Mouse (Mus musculus): ENCODE data around the gene Fam19a1.

- TF ChIP-seq EP300 (IDR thresholded peaks at IDR 0.05; ENCODE audit: insufficient read depth, low read depth, low read length): no peak
- TF ChIP-seq CTCF (IDR thresholded peaks at IDR 0.05; ENCODE audit: low read depth, low read length): no peak
- TF ChIP-seq POLR2A (IDR thresholded peaks at IDR 0.05; ENCODE audit: insufficient read depth, low read length): no peak
These were observed 70.4 kb downstream of the Fam19a1 start for GRCm38 (mm10) chr6:96183392-96183791.

Data from ES-Bruce4 (cell line).